Mouse (Mus musculus) testis, adult 2 months (tissue): ENCODE results near the gene Asb3.

Source experiments
- CTCF ChIP-seq: fragments of 200-500 bp; IDR thresholded peaks from 2 replicates; pipeline ENCODE4 v1.5.1; 2012; ENCODE audit warnings: low read depth, mild to moderate bottlenecking, inconsistent platforms, low read length, moderate library complexity; ENCODE audit not compliant: control insufficient read depth, insufficient read depth, insufficient replicate concordance
- POLR2A ChIP-seq: fragments of 200-500 bp; IDR thresholded peaks from 2 replicates; pipeline ENCODE4 v1.6.1; 2012; ENCODE audit warnings: low read depth, mild to moderate bottlenecking, inconsistent platforms, low read length, moderate library complexity; ENCODE audit not compliant: control insufficient read depth

GRCm38 (mm10) chr11:30954279-30954725 lies 69.1 kb downstream of the Asb3 start, which contains the start of gene Erlec1:
- TF ChIP-seq POLR2A (peak; percentile 87), CTCF (no peak)
